Mouse (Mus musculus) kidney, adult 2 months (tissue): ENCODE measurements at regions not wholly inside any gene's neighbourhood (a gene's known extent, or its start where the extent isn't known, plus 50 kb on each side); places are given as distances from the start of the nearest gene placed in this dataset.

ENCODE experiments used
- CTCF ChIP-seq: fragments of 200-500 bp; conservative IDR thresholded peaks from 2 replicates; pipeline ENCODE4 v1.5.1; 2011; ENCODE audit warnings: low read depth, mild to moderate bottlenecking, control low read depth, low read length, moderate library complexity, mixed read lengths; ENCODE audit not compliant: insufficient read depth, insufficient read length
- POLR2A ChIP-seq: fragments of 200-500 bp; IDR thresholded peaks from one replicate; pipeline ENCODE4 v1.6.1; 2011; ENCODE audit warnings: low read depth, low read length, control low read depth

DNA sequence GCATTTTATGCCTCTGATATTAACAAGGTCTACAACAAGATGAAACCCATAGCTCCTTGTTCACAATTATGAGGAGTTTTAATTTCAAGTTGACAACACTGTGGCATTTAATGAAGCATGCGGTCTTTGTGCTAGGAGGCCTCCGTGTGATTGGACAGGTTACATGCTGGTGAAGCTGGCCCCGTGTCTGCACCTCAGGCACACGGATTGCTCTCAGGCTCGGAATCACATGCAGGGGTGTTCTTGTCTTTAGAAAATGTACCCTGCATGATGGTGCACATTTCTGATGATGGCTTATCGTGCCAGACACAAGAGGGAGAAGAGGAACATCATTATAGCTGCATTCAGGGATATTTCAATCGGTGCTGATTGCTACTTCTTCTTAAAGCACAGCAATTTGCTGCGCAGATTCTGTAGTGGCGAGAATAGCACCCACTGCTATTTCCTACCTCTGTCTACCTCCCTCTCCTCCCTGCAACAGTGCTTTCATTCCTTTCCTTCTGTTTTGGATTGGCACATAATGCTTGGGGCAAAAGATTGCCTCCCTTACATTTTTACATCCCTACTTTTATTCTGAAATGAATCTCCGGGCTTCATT is 454.9 kb upstream of the Tle4 start:
- TF ChIP-seq CTCF (no peak), POLR2A (no peak)
